Mouse (Mus musculus) heart, embryonic 15.5 days (tissue): ENCODE measurements around the gene Trpt1. TPM values are rescaled to one million over a fixed set of nuclear protein-coding genes. Genes with fewer than 3 reads are reported as not detected.

Experiments used
- ATAC-seq: fragments of 200-750 bp; cut with Nextera tagmentation; replicated peaks from 2 replicates; pipeline ENCODE4 v1.8.0; 2017; ENCODE audit warnings: low read depth, moderate TSS enrichment; ENCODE audit not compliant: insufficient number of reproducible peaks, insufficient read depth, low FRiP score
- H3K27ac ChIP-seq: fragments of 300-500 bp; sonication (generic); 2 replicates; pipeline ENCODE4 v1.5.1; 2015; ENCODE audit warnings: mild to moderate bottlenecking, inconsistent platforms
- H3K27me3 ChIP-seq: fragments of 300-500 bp; sonication (generic); 2 replicates; pipeline ENCODE4 v1.6.1; 2015; ENCODE audit warnings: inconsistent platforms
- H3K36me3 ChIP-seq: fragments of 300-500 bp; sonication (generic); 2 replicates; pipeline ENCODE4 v1.6.1; 2015; ENCODE audit warnings: mild to moderate bottlenecking, inconsistent platforms
- H3K4me1 ChIP-seq: fragments of 300-500 bp; sonication (generic); replicated peaks from 2 replicates; pipeline ENCODE4 v1.6.1; 2015; ENCODE audit warnings: inconsistent platforms
- H3K4me2 ChIP-seq: fragments of 300-500 bp; sonication (generic); 2 replicates; pipeline ENCODE4 v1.6.1; 2015; ENCODE audit warnings: inconsistent platforms, mild to moderate bottlenecking, moderate library complexity
- H3K4me3 ChIP-seq: fragments of 300-500 bp; sonication (generic); 2 replicates; pipeline ENCODE4 v1.5.1; 2015; ENCODE audit warnings: mild to moderate bottlenecking, inconsistent platforms
- H3K9ac ChIP-seq: fragments of 300-500 bp; sonication (generic); 2 replicates; pipeline ENCODE4 v1.6.1; 2015; ENCODE audit warnings: mild to moderate bottlenecking, inconsistent platforms
- H3K9me3 ChIP-seq: fragments of 300-500 bp; sonication (generic); replicated peaks from 2 replicates; pipeline ENCODE4 v1.6.1; 2016; ENCODE audit warnings: inconsistent platforms
- WGBS: fragments of 180-500 bp; shearing (Covaris S2); methylation state at CpG from one replicate; pipeline ENCODE4 v1.1.7; 2015; ENCODE audit warnings: mixed read lengths; 5-methylcytosine and 5-hydroxymethylcytosine counted together
- polyA plus RNA-seq: library from polyadenylated mRNA; unstranded; fragments of >200 nt; fragmentation: Nextera tagmentation; extraction: Ambion mirVana; gene quantifications from 2 replicates; pipeline ENCODE4 v1.2.1, GENCODE M21; 2015

Gene Trpt1
- polyA plus RNA-seq, 1 experiment from 2014 or later, result 17.4 TPM

DNA sequence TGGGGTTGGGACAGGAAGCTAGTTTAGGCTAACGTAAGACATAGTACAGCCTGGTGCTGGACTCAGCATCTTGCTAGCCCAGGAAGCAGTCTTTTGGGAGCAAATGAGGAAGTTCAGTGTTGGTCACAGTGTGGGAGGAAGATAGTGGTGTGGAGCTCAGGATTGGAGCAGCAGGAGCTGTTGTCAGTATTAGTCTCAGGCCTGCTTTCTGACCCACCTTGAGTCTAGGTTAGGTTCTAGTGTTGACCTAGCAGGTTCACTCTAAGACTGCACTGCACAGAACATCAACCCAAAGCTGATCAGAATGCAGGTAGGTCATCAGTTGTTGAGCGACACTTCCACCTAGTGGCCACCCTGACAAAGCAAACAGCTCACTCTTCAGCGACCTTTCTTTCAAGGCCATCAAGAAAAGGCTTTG, 24.3 kb downstream of the Trpt1 start:
- WGBS, result 42% methylated on average over 3 of the region's 3 CpGs
- peaks cover 10% of the 10 kb centered on the region for H3K4me1 ChIP-seq
- peak; percentile 18; the same call in 1 of the 2 replicates for ATAC-seq
- peak overlapping the region; percentile 60 for H3K27ac ChIP-seq
- no peak overlapping the region for H3K4me3 ChIP-seq
- no peak overlapping the region for H3K4me2 ChIP-seq
- H3K9ac ChIP-seq, result no peak overlapping the region
- H3K27me3 ChIP-seq, result no peaks in the 10 kb centered on the region
- peaks cover 56% of the 10 kb centered on the region for H3K36me3 ChIP-seq
- H3K9me3 ChIP-seq, result no peaks in the 10 kb centered on the region

DNA sequence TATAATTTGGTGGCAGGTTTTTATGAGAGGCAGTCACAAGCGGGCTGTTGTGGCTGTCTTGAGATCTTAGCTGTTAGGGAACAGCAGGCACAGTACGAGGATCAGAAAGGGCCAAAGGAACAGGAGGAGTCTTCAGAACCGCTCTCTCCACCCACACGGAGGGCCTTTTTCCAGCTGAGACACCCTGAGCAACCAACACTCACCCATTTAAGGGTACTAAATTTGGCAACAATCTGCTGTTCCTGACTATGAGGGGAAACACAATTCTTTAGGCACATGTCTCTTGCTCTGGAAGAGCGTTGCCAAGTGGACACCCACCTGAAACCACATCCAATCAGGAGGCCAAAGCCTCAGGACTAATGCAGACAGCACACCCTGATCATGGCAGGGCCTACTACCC, 33.6 kb downstream of the Trpt1 start:
- no peak for ATAC-seq
- H3K36me3 ChIP-seq, result peaks cover 91% of the 10 kb centered on the region
- no peaks in the 10 kb centered on the region for H3K27me3 ChIP-seq
- 93% methylated on average over 5 of the region's 5 CpGs for WGBS
- no peak overlapping the region for H3K4me3 ChIP-seq
- H3K27ac ChIP-seq, result no peak overlapping the region
- H3K9ac ChIP-seq, result no peak overlapping the region
- no peak overlapping the region for H3K4me2 ChIP-seq
- no peaks in the 10 kb centered on the region for H3K9me3 ChIP-seq
- H3K4me1 ChIP-seq, result no peaks in the 10 kb centered on the region

- H3K9me3 ChIP-seq, result no peaks in the 10 kb centered on the region
- H3K4me3 ChIP-seq, result no peak overlapping the region
- H3K4me2 ChIP-seq, result no peak overlapping the region
- H3K27ac ChIP-seq, result no peak overlapping the region
- peaks cover 56% of the 10 kb centered on the region for H3K36me3 ChIP-seq
- H3K4me1 ChIP-seq, result peaks cover 23% of the 10 kb centered on the region
- 81% methylated on average over 5 of the region's 5 CpGs for WGBS
- H3K27me3 ChIP-seq, result no peaks in the 10 kb centered on the region
- ATAC-seq, result no peak
- H3K9ac ChIP-seq, result no peak overlapping the region
Measured at GRCm38 (mm10) chr19:7034006-7034405, 38.1 kb downstream of the Trpt1 start.

- peak overlapping the region; percentile 91 for H3K27ac ChIP-seq
- no peaks in the 10 kb centered on the region for H3K27me3 ChIP-seq
- H3K4me3 ChIP-seq, result peak overlapping the region; percentile 90
- peak; percentile 4 for ATAC-seq
- H3K4me2 ChIP-seq, result peak overlapping the region; percentile 75
- peak overlapping the region; percentile 88 for H3K9ac ChIP-seq
- H3K36me3 ChIP-seq, result peaks cover 10% of the 10 kb centered on the region
- WGBS, result 2% methylated on average over 34 of the region's 35 CpGs
- H3K9me3 ChIP-seq, result no peaks in the 10 kb centered on the region
- peaks cover 33% of the 10 kb centered on the region for H3K4me1 ChIP-seq
Measured at GRCm38 (mm10) chr19:7039088-7039720, 43.3 kb downstream of the Trpt1 start.

GRCm38 (mm10) chr19:7039841-7040636, 44.1 kb downstream of the Trpt1 start, which contains the start of gene Stip1:
Gene Stip1 (minus strand): TSS chr19:7039967.
- Histone ChIP-seq H3K27me3 (no peaks in the 10 kb centered on the region), H3K36me3 (peaks cover 3% of the 10 kb centered on the region; the same call in 1 of the 2 replicates), H3K4me3 (peak within 1 kb of the TSS; percentile 90), H3K4me2 (peak within 1 kb of the TSS; percentile 87), H3K9ac (peak within 1 kb of the TSS; percentile 88), H3K27ac (peak within 1 kb of the TSS; percentile 96), H3K4me1 (peaks cover 40% of the 10 kb centered on the region), H3K9me3 (no peaks in the 10 kb centered on the region)
- ATAC-seq, result peak; percentile 98
- under 1% methylated on average over 49 of the region's 49 CpGs for WGBS

DNA sequence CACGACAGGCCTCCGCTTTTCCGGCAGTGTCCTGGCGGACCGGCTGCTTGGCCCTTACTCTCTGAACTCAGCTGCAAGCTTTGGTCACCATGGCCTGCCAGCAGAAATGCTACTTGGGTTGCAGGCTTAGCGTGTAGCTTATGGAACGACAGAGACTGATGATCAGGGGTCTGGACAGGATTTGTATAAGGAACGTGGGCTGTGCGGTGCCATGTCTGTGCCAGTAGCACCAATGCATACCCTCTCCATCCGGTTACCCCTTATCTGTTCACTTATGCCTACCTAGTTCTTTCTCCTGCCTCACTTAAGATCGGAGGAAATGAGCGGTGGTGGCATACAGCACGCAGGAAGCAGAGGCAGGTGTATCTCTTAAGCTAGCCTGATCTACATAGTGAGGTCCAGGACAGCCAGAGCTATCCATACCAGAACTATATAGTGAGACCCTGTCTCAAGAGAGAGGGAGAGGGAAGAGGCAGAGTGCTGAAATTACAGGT, 44.8 kb downstream of the Trpt1 start:
- WGBS, result 18% methylated on average over 13 of the region's 13 CpGs
- H3K9ac ChIP-seq, result peak overlapping the region; percentile 76
- peak overlapping the region; percentile 60 for H3K4me3 ChIP-seq
- peak overlapping the region; percentile 96 for H3K27ac ChIP-seq
- no peaks in the 10 kb centered on the region for H3K36me3 ChIP-seq
- ATAC-seq, result no peak
- H3K4me2 ChIP-seq, result peak overlapping the region; percentile 87
- peaks cover 42% of the 10 kb centered on the region for H3K4me1 ChIP-seq
- no peaks in the 10 kb centered on the region for H3K27me3 ChIP-seq
- H3K9me3 ChIP-seq, result no peaks in the 10 kb centered on the region

DNA sequence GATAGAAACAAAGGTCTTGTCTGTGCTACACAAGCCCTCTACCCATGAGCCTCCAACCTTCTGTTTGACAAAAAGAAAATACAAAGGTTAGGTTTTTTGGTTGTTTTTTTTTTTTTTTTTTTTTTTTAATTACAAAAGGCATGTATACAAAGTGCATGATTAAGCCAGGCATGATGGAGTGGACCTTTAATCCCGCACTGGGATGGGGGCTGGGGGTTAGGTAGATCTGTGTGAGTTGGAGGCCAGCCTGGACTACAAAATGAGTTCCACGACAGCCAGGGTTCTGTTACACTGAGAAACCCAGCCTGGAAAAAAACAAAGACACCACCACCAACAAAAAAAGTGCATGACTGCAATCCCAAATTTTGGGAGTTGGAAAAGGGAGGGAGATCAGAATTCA, 45.2 kb downstream of the Trpt1 start:
- 84% methylated on average over 2 of the region's 2 CpGs for WGBS
- peaks cover 42% of the 10 kb centered on the region for H3K4me1 ChIP-seq
- H3K9me3 ChIP-seq, result no peaks in the 10 kb centered on the region
- ATAC-seq, result no peak
- no peaks in the 10 kb centered on the region for H3K36me3 ChIP-seq
- peak overlapping the region; percentile 87 for H3K4me2 ChIP-seq
- 0 out of 2 replicates have a peak overlapping the region, but pooled peaks have one; percentile 96 for H3K27ac ChIP-seq
- H3K9ac ChIP-seq, result no peak overlapping the region
- peak overlapping the region; percentile 60; the same call in 1 of the 2 replicates for H3K4me3 ChIP-seq
- H3K27me3 ChIP-seq, result no peaks in the 10 kb centered on the region

GRCm38 (mm10) chr19:7044279-7044678, 48.3 kb downstream of the Trpt1 start:
- H3K4me3 ChIP-seq, result no peak overlapping the region
- no peaks in the 10 kb centered on the region for H3K36me3 ChIP-seq
- no peak overlapping the region for H3K4me2 ChIP-seq
- 47% methylated on average over 4 of the region's 4 CpGs for WGBS
- no peaks in the 10 kb centered on the region for H3K27me3 ChIP-seq
- peak overlapping the region; percentile 20; the same call in 1 of the 2 replicates for H3K9ac ChIP-seq
- H3K9me3 ChIP-seq, result no peaks in the 10 kb centered on the region
- peaks cover 18% of the 10 kb centered on the region for H3K4me1 ChIP-seq
- ATAC-seq, result no peak
- H3K27ac ChIP-seq, result peak overlapping the region; percentile 81

DNA sequence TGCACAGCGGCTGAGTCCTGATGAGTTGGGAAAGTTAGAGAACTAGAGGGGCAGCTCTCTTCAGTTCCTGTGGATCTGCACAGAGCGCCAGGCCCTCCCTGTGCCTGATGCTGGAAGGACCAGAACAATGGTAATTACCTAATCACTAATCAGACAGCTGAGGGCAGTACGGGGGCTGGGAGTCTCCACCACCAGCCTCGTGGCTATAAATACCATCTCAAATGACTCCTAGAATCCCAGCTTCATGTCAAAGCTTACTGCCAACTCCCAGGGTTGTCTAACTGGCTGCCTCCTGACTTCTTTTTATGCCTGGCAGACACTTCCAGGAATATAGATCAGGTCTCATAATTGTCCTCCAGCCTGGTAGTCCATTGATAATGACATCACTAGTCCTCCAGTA, 48.8 kb downstream of the Trpt1 start:
- H3K27ac ChIP-seq, result peak overlapping the region; percentile 81
- 22% methylated on average over 4 of the region's 4 CpGs for whole genome bisulfite sequencing
- no peak for ATAC-seq
- no peaks in the 10 kb centered on the region for H3K9me3 ChIP-seq
- no peak overlapping the region for H3K4me2 ChIP-seq
- H3K9ac ChIP-seq, result peak overlapping the region; percentile 20; the same call in 1 of the 2 replicates
- H3K4me3 ChIP-seq, result no peak overlapping the region
- peaks cover 18% of the 10 kb centered on the region for H3K4me1 ChIP-seq
- H3K36me3 ChIP-seq, result no peaks in the 10 kb centered on the region
- H3K27me3 ChIP-seq, result no peaks in the 10 kb centered on the region
